Mouse (Mus musculus) CH12.LX (cell line): ENCODE measurements around the gene Dscaml1.

Experiments used
- CTCF ChIP-seq, 2 experiments: IDR thresholded peaks in 1 of 2; conservative IDR thresholded peaks in 1 of 2; 2 replicates each; pipeline ENCODE4 v1.5.1; 2011 to 2012; ENCODE audit warnings: low read depth in 2 of 2, low read length in 2 of 2, improper control_type of control experiment in 1 of 2, inconsistent platforms in 1 of 2, mild to moderate bottlenecking in 1 of 2, moderate library complexity in 1 of 2
- EP300 ChIP-seq: IDR thresholded peaks from 2 replicates; pipeline ENCODE4 v1.6.1; 2011; ENCODE audit warnings: low read length, improper control_type of control experiment
- JUND ChIP-seq: conservative IDR thresholded peaks from 2 replicates; pipeline ENCODE4 v1.6.1; 2011; ENCODE audit warnings: low read depth, low read length, improper control_type of control experiment
- MAX ChIP-seq: IDR thresholded peaks from 2 replicates; pipeline ENCODE4 v1.6.1; 2011; ENCODE audit warnings: low read length, improper control_type of control experiment
- NRF1 ChIP-seq: IDR thresholded peaks from 2 replicates; pipeline ENCODE4 v1.6.1; 2014; ENCODE audit warnings: low read depth, mild to moderate bottlenecking, inconsistent platforms, low read length, improper control_type of control experiment, moderate library complexity
- PAX5 ChIP-seq: IDR thresholded peaks from 2 replicates; pipeline ENCODE4 v1.6.1; 2012; ENCODE audit warnings: low read length, inconsistent platforms, mixed read lengths
- POLR2A ChIP-seq: IDR thresholded peaks from 2 replicates; pipeline ENCODE4 v1.6.1; 2011; ENCODE audit warnings: low read depth, mild to moderate bottlenecking, improper control_type of control experiment, low read length
- POLR2AphosphoS2 ChIP-seq: IDR thresholded peaks from 2 replicates; pipeline ENCODE4 v1.6.1; 2011; ENCODE audit warnings: low read depth, low read length, improper control_type of control experiment
- USF1 ChIP-seq: IDR thresholded peaks from 2 replicates; pipeline ENCODE4 v1.6.1; 2014; ENCODE audit warnings: low read depth, mild to moderate bottlenecking, inconsistent platforms, low read length, improper control_type of control experiment
- ZKSCAN1 ChIP-seq: IDR thresholded peaks from 2 replicates; pipeline ENCODE4 v1.6.1; 2012; ENCODE audit warnings: low read depth, inconsistent platforms, low read length, improper control_type of control experiment, borderline replicate concordance

DNA sequence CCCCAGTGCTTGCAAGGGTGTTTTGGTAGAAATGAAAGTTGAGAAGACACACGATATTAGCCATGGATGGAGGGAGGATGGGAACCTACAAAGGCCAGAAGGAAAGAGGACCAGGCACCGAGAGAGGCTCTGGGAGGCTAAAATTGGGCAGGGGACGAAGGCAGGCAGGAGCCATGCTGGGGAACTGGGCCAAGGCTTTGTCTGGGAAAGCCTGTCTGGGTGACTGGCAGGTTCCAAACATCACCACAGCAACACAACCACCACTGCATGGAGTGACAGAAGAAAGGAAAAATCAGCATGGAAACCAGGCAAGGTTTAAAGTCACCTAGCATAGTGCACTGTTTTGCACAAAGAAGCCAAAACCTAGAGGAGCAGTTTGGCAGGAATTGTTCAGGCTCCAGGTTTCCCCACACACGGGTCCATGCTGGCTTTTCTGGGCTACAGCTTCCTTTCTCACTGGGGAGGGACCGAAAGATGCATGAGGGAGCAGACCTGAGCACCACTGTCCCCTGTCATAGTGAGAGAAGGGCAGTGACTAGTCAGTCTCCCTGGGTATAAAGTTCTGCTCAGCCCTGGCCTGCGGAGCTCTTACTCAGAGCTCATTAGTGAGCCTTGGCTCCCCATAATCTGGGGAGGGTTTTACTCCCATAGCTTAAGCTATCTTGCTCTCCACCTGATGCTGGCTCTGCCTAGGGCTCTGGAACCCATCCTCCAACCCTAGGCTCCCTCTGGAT lies 211.9 kb downstream of the Dscaml1 start:
- TF ChIP-seq CTCF (conservative IDR thresholded peaks at IDR 0.05 in 1 of 2, IDR thresholded peaks at IDR 0.05 in 1 of 2; ENCODE audit: low read depth in 2 of 2, low read length in 2 of 2) = no peak
- no peak for TF ChIP-seq EP300
- TF ChIP-seq USF1 = no peak
- TF ChIP-seq POLR2A = no peak
- TF ChIP-seq PAX5 = no peak
- no peak for TF ChIP-seq POLR2AphosphoS2
- no peak for TF ChIP-seq JUND
- TF ChIP-seq MAX = no peak
- no peak for TF ChIP-seq ZKSCAN1
- TF ChIP-seq NRF1 = no peak
